Mouse (Mus musculus) liver, adult 10 weeks (tissue): ENCODE data around the gene Agfg1. TPM values are rescaled to one million over a fixed set of nuclear protein-coding genes. Genes with fewer than 3 reads are reported as not detected.

Experiments
- polyA plus RNA-seq: library from polyadenylated mRNA; stranded (reverse); fragments of 350-450 nt; fragmentation: Illumina TruSeq; extraction: RNeasy Lipid Tissue Mini Kit (QIAGEN cat#74804); gene quantifications from one replicate; pipeline ENCODE4 v1.2.3, GENCODE M21; 2014; ENCODE audit warnings: low read depth, low replicate concordance

Agfg1 gene
- polyA plus RNA-seq: 18.7 TPM

GRCm38 (mm10) chr1:82839296-82839613 lies at the start of gene Agfg1:
Gene Agfg1, plus strand, starts transcription at chr1:82839483.

GRCm38 (mm10) chr1:82913025-82913424 lies 73.7 kb downstream of the Agfg1 start, which contains the start of gene A030005L19Rik:
Gene A030005L19Rik, plus strand, starts transcription at chr1:82913325.

GRCm38 (mm10) chr1:82924650-82925049 lies 85.4 kb downstream of the Agfg1 start, which contains the start of gene A030014E15Rik:
Gene A030014E15Rik, plus strand, starts transcription at chr1:82924917.

GRCm38 (mm10) chr1:82931326-82931725 lies 92.0 kb downstream of the Agfg1 start, which contains the start of gene Gm6217:
Gene Gm6217, minus strand, starts transcription at chr1:82931399.

GRCm38 (mm10) chr1:82943295-82943694 lies 104.0 kb downstream of the Agfg1 start, which contains the start of gene A030003K21Rik:
Gene A030003K21Rik, minus strand, starts transcription at chr1:82943388.

Other genes with a start within 250 kb of the Agfg1 start
- 89.7 TPM for gene Mff, start 114.6 kb upstream of the Agfg1 start, polyA plus RNA-seq
- gene Tm4sf20, start 71.0 kb upstream of the Agfg1 start, polyA plus RNA-seq: not detected
- gene Gm47791, start 68.2 kb upstream of the Agfg1 start, polyA plus RNA-seq: not detected
- gene A030005L19Rik, start 73.8 kb downstream of the Agfg1 start, polyA plus RNA-seq: not detected
- not detected for gene A030014E15Rik, start 85.4 kb downstream of the Agfg1 start, polyA plus RNA-seq
- gene Gm6217, start 91.9 kb downstream of the Agfg1 start, polyA plus RNA-seq: not detected
- gene A030003K21Rik, start 103.9 kb downstream of the Agfg1 start, polyA plus RNA-seq: not detected
- not detected for gene Gm7544, start 116.5 kb downstream of the Agfg1 start, polyA plus RNA-seq
- gene Gm47955, start 120.8 kb downstream of the Agfg1 start, polyA plus RNA-seq: not detected
- not detected for gene Gm47959, start 161.1 kb downstream of the Agfg1 start, polyA plus RNA-seq
- gene Slc19a3, start 199.0 kb downstream of the Agfg1 start, polyA plus RNA-seq: not detected
- gene Krtap28-10, start 203.0 kb downstream of the Agfg1 start, polyA plus RNA-seq: not detected
- not detected for gene Gm47969, start 205.4 kb downstream of the Agfg1 start, polyA plus RNA-seq
- not detected for gene A030005K14Rik, start 219.9 kb downstream of the Agfg1 start, polyA plus RNA-seq
- not detected for gene Krtap28-13, start 221.4 kb downstream of the Agfg1 start, polyA plus RNA-seq